Mouse (Mus musculus): Measurements from ENCODE around the gene Ncstn.
A peak's percentile ranks its signal among the peaks of the same experiment; 100 is the strongest.

The Ncstn gene

DNA sequence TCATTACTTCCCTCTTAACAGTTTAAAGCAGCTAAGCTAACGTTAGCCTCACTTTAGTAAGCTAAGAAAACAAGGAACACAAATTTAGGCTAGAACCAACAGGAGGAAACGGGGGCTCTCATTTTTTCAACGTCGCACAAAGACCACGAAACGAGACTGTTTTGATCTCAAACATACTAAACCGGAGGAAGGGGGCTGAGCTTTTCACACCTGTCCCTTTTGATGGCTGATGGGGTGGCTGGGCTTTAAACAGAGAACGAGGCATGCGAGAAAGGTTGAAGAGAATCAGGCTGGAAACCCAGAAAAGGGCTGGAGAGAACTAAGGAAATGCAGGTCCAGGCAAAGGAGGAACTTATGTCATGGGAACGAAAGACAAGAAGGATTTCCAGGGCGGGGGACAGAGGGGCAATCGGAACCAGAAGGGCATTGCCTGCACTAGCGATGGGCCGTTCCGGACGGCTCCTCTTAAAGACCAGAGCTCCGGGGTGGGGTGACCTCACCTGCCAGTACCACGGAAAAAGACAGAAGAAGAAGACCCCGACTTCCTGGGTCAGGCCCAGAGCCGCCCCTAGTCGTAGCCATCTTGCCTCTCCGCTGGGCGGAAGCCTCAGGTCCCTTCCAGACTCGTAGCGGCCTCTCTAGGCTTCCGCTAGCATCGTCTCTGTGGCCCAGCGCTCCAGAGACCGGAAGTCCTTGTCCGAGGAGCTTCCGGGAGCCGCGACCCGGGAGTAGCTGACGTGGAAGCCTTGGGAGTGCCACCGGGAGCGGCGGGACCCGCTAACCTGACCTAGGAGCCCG, at the start of gene Ncstn, which contains the start of gene Copa:
TSS of gene Ncstn (minus strand) at position 695 of the 798 bp plus-strand sequence.
TSS of gene Copa (plus strand) at position 429 of the 798 bp plus-strand sequence.
- DNase-seq (ENCODE audit: low spot score) = peak; percentile 88

DNA sequence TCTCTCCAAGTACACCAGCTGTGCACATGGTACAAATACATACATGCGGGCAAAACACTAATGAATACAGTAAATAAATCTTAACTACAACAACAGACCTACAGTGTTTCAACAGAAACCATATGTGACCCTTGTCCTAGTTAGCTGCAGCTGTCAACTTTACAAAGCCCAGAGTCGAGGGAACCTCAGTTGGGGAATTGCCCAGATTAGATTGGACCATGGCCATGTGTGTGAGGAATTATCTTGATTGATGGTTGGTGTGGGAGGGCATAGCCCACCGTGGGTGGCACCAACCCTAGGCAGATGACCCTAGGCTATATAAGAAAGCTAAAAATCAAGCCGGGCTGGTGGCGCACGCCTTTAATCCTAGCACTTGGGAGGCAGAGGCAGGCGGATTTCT, 49.7 kb upstream of the Ncstn start:
- no peak for DNase-seq (ENCODE audit: low spot score)

DNA sequence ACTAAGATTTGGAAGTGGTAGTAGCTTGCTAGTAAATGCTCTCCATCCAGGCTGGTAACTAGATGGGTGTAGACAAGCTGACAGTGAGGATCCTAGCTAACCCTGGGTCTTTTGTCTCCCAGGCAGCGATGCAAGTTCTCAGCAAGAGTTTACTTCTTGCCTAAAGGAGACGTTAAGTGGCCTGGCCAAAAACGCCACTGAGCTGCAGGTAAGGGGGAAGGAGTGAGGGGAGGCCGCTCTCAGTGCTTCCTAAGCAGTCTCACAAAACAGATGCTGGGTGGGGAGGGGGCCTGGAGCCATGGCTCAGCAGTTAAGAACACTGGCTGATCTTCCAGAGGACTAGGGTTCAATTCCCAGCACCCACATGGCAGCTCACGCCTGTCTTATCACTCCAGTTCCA, 47.2 kb upstream of the Ncstn start:
- no peak for DNase-seq (ENCODE audit: low spot score)

DNA sequence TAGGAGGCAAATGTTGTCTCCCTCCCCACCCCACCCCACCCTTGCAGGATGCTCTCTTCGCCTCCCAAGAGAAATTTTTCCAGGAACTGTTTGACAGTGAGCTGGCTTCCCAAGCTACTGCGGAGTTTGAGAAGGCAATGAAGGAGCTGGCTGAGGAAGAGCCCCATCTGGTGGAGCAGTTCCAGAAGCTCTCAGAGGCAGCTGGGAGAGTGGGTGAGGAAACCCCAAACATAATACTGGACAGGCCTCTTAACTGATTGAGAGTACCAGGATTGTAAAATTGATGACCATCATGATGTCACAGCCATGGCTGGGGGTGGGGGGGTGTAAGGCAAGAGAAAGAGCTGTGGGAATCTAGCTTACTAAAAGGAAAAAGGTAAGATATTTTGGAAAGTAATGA, 46.5 kb upstream of the Ncstn start:
- DNase-seq (ENCODE audit: low spot score) = no peak

DNA sequence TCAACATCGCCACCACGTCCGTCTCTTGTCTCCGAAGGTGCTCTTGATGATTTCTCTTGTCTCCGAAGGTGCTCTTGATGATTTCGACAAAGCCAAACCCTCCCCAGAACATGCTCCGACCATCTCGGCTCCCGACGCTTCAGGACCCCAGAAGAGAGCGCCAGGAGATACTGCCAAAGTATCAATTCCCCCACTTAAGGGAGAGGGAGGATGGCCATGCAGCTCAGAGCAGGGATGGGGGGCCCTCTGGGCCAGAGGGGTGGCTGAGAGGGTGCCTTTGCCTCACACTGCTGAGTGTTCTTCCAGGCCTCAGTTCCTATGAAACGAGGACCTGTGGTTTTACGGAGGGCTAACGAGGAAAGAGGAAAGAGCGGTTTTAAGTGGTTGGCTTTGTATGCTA, 46.0 kb upstream of the Ncstn start:
- no peak for DNase-seq (ENCODE audit: low spot score)

DNA sequence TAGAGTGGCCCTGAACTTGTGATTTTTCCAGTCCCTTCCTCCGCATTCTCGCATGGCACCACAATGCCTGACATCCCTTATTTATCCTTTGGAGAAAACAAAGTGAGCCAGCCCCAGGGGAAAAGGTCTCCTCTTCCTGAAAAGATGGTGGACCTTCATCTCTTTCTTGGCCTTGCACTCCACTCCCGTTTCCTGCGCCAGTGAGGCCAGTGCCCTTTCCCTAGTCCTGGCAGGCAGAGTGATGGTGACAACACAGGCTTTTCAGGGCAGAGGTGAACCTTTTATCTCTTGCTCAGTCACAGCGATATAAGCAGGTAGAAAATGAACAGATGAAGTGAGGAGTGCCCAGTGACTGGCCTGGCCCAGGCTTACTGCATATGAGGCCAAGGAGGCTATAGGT, 44.9 kb upstream of the Ncstn start:
- DNase-seq (ENCODE audit: low spot score) = no peak

DNA sequence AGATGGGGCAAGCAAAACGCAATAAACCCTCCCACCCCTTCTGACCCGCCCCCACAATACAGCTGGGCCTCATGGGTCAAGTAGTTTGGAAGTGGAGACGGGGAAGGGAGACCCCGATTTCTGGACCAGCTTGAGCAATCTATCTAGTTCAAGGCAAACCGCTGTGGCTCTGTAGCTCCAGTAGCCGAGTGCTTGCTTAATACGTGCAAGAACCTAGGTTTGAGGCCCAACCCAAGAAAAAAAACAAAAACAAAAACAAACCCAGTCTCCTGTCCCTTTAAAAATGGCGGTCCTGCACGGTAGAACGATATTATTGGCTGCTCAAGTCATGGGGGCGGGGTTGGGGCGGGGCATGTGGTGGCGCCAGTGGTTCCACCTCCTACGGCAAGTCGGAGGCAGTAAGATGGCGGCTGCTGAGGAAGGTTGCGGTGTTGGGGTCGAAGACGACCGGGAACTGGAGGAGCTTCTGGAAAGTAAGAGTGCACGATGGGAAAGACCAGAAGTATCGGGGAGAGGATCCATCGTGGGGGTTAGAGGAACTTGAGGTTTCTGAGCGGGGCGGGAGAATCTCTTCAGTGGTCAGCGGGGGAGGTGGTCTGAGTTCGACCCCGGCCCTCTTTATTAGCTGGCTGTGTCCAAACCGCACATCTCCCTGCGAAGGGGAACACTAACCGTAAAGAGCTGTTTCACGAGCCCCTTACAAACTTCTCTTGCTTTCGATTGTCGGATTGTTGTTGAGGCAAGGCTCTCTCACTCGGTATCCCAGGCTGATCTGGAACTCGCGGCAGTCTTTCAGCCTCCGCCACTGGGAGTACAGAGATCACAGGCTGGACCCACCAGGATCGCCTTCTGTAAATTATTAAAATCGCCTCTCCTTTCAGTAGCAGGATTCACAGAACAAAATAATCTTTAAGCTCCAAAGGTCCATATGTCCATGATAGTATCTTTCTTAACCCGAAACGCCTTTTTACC, 44.1 kb upstream of the Ncstn start, which contains the start of gene Pex19:
TSS of gene Pex19 (plus strand) at position 380 of the 972 bp plus-strand sequence.
- DNase-seq (ENCODE audit: low spot score) = peak; percentile 65

DNA sequence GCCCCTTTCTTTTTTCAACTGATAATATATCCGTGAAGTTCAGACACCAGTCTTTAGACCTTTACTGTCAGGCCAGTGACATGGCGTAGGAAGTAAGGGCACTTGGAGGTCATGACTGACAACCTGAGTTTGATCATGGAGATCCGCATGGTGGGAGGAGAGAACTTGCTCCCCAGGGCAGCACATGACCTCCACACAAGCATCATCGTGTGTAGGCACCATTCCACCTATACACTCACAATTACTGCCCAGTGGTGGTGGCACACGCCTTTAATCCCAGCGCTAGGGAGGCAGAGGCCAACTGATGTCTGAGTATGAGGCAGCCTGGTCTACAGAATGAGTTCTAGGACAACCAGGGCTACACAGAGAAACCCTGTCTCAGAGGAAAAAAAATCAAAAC, 42.0 kb upstream of the Ncstn start:
- DNase-seq (ENCODE audit: low spot score) = no peak

DNA sequence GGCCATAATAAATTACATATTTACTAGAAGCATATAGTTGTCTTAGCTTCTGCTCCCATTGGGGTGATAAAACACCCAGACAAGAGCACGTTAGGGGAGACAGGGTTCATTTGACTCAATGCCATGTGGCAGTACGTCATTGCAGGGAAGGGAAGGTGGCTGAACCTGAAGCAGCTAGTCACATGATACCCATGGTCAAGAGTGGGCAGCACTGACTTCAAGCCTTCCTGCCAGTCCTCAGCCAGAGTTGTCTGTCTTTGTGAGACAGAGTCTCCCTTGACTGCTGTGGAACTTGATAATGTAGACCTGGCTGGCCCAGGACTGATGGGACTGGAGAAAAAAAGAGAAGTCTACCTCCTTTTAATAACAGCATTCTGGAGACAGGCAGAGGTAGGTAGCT, 40.1 kb upstream of the Ncstn start:
- DNase-seq (ENCODE audit: low spot score) = no peak

DNA sequence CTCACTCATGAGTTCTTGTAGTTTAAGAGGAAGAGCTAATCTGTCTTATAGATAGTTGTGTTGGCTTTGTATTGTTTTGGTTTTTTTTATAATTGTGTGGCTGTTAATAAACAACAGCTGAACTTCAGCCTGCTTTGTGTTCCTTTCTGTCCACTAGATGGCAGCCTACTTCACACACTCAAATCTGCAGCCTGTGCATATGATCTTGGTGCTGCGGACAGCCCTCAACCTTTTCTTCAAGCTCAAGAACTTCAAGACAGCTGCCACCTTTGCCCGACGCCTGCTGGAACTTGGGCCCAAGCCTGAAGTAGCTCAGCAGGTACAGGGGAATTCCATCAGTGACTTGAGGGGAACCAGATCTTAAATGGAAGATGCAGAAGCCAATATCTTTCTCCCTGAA, 37.1 kb upstream of the Ncstn start:
- peak; percentile 30 for DNase-seq (ENCODE audit: low spot score)

DNA sequence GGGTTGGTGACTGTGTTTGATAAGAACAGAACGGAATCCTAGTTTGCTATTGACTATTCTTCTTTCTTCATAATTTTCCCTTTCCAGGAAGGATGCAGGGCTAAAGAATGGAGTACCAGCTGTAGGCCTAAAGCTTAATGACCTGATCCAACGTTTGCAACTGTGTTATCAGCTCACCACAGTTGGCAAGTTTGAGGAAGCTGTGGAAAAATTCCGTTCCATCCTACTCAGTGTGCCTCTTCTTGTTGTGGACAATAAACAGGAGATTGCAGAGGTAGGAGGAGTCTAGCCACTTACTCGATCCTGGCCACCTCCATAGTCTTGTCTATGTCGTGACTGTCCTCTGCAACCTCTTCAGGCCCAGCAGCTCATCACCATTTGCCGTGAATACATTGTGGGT, 36.5 kb upstream of the Ncstn start:
- DNase-seq (ENCODE audit: low spot score) = no peak

DNA sequence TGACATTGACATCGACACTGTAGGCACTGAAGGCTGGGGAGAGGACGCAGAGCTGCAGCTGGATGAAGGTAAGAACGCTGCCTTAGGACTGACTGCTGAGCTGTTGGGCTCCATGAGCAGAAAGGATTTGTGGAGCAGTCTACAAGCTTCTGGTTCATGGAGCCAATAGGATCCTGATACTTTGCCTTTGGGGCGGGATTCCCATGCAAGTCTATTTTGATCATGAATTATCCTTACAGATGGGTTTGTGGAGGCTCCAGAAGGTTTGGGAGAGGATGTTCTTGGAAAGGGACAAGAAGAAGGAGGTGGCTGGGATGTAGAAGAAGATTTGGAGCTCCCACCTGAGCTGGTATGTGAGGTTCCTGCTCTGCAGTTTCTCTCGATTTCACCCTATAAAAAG, 34.4 kb upstream of the Ncstn start:
- DNase-seq (ENCODE audit: low spot score) = no peak

DNA sequence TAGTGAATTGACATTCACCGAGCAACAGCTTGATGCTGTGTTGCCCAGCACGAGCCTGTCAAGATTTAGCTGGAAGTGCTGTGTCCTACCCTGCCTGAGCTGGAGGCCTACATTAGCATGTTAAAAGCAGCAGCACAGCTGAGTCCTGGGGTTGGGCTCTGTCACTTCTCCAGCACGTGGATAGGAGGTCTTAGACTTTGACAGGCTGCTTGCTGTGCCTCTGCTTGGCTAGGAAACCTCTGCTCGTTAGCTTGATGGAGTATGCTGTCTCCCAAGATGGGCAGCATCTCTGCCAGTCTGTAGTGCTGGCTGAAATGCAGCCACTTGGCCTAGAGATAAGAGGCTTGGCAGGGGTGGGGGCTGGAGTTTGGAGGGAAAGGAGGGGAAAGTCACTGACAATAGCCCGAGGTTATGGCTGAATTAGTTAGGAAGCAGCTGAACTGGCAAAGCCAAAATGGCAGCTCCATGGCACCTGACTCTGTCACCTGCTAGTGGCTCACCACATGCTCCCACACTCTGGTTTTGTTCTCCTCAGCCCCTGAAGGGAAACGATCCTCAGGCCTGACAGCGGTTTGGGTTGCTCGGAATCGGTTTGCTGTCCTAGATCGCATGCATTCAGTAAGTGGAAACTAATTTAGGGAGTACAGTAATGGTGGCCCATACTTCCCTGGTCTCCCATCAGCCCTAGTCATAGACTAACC, 25.3 kb upstream of the Ncstn start:
- DNase-seq (ENCODE audit: low spot score) = no peak

DNA sequence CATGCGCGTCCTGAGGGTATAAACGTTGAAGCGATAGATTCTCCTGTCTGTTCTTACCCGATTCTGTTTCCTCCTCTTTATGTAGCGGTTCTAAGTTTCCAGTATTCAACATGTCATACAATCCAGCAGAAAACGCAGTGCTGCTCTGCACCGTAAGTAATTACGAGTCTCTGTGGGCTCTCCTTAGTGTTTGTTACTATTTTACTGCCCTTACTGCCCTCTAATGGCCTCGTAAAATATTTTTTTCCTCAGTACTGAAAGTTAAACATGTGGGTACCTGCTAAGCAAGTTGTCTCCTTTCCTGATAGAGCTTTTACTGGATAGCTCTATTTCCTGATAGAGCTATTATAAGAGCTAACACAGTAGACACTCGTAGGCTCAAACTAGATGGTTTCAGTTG, 22.5 kb upstream of the Ncstn start:
- DNase-seq (ENCODE audit: low spot score) = no peak

DNA sequence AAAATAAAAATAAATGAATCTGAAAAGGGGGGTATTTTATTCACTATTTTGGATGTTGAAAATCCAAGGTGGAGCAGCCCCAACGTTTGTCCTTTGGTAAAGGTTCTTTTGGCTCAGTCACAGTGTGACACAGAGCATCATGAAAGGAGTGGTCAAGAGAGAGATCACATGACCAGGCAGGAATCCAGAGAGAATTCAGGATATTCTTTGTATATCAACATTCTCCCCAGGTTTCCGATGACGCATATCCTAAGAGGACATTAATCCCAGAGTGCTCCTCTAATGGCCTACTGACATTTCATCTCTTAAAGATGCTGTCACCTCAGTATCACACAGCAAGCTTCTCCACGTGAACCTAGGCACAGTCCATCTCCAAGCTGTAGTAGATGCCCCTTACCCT, 21.0 kb upstream of the Ncstn start:
- no peak for DNase-seq (ENCODE audit: low spot score)

DNA sequence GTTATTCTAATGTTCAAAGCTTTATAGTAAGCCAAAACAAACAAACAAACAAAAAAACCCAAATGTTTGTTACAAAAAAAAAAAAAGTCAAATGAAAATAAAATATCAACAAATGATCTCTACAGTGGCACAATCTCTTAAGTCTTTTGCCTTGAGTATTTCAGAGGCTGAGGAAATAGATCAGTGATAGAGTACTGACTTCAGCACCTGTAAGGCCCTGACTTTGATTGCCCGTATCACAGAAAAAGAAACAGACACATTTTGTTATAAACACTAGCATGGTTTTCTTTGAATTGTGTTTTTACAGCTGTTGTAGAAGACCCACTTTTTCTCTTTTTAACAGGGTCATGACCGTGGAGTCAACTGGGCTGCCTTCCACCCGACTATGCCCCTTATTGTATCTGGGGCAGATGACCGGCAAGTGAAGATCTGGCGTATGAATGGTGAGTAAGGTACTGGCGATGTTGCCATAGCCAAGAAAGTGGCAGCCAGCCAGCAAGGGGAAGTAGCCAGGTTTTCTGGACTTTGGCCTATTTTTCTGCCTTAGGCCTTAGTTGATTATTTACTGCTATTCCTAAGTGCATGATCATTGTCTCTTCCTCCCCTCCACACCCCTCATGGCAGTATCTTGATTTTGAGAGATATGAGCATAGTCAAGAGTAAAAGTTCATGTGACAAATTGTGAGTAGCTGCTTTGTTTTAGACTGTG, 16.9 kb upstream of the Ncstn start:
- no peak for DNase-seq (ENCODE audit: low spot score)

DNA sequence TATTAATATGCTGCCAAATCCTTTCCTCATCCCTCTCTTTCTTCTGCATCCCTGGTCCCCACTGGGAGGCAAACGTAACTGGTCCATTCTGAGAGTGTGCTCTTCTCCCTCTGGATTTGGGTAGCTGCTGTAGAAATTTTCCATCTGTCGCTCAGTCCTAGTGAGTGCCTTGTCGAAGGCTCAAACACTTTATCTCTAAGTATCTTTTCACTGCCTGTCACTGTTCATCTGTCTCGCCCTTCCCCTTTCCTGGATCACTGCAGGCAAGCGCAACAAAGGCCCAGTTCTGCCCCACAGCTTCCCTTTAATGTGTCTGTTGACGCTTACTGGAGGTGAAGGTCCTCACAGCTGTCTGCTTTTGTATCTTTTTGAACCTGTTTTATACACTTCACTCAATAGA, 12.6 kb upstream of the Ncstn start:
- no peak for DNase-seq (ENCODE audit: low spot score)

DNA sequence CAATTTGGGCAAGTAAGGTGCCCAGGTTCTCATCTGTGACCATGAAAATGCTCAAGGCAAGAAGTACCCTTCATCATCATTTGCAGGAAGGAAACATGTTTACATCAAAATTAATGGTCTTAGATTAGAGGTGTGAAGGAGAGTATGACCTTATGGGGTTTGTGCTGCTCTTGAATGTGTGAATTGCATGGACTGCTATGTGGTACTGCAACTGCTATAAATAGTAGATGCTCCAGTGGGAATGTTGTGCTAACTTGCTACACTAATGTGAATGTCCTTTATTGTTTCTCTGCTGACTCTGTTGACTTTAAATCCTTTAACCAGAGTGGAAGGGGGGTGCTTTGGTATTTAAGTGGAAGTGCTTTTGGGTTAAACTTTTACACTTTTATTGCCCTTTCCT, 11.7 kb upstream of the Ncstn start:
- no peak for DNase-seq (ENCODE audit: low spot score)

DNA sequence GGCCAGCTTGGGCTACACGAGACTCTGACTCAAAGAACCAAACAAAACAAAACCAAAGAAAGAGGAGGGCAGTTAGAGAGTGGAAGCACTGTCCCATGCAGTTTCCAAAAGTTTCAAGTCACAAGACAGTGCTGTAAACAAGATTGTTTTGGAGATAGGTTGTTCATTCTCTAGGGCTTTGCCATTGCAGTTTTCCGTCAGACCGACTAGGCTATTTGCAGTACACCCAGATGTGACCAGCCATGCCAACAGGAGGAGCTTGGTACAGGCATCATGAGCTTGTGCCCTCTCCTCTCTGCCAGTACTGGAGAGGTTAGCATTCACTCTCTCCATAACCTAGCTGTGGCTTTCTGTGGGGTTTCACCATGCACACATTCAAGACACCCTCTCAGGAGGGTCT, 10.9 kb upstream of the Ncstn start:
- no peak for DNase-seq (ENCODE audit: low spot score)

DNA sequence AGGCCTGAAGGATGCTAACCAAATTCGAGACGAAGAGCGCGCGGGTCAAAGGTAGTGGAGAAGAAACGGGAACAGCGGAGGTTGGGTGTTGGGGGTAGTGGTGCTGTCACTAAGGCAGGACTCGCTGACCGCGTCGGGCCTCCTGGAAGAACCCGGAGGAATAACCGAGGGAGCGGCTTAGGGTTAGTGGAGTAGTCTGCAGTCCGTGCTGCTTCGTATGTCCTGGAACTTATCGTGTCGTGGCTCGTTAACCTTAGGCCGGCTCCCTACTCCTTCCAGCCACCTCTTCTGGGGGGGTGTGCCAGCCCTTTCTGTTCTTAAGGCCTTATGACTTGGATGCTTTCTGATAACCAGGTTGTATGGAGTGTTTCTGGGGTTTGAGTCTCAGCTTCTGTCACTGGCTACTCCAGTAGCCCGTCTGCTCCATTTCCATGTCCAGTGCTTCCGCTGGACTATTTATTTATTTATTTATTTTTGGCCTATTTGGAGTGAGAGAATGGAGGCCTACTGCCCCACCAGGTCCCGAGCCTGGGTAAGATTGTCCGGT, 377 bp upstream of the Ncstn start:
- no peak for DNase-seq (ENCODE audit: low spot score)

DNA sequence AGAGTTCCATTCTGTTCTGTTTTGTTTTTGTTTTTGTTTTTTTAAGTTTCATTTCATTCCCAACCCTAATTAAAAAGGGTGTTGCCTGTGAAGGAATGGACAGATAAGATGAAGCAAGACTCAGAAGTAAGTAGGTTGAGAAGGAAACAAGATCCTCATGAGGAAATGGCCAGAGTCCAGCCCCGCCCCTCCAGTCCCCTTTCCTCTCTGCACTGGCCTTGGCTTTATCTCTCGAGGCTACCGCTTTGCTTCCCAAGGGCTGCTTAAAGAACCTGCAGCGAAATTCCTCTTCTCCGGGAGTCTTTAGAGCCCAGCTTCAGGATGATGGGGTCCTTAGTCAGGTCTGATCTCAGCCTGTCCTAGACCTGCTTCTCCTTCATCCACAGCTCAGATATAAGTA, 4.6 kb downstream of the Ncstn start:
- no peak for DNase-seq (ENCODE audit: low spot score)

Data from ovary, postnatal 14 days (tissue).